Mouse (Mus musculus) lung, postnatal 0 days (tissue): Measurements from ENCODE around the gene Coa4. TPM values are rescaled to one million over a fixed set of nuclear protein-coding genes. Genes with fewer than 3 reads are reported as not detected.

ENCODE experiments used
- ATAC-seq: fragments of 200-750 bp; cut with Nextera tagmentation; 2 replicates; pipeline ENCODE4 v1.8.0; 2017; ENCODE audit warnings: moderate library complexity
- DNase-seq: peaks from one replicate; pipeline ENCODE4 v3.0.0-alpha.2; 2016; ENCODE audit warnings: low spot score
- H3K27ac ChIP-seq: fragments of 300-500 bp; sonication (generic); 2 replicates; pipeline ENCODE4 v1.5.1; 2014; ENCODE audit warnings: antibody characterized with exemption, mild to moderate bottlenecking, low read length, mixed read lengths
- H3K27me3 ChIP-seq: fragments of 300-500 bp; sonication (generic); replicated peaks from 2 replicates; pipeline ENCODE4 v1.6.1; 2014; ENCODE audit warnings: low read length, mixed read lengths; ENCODE audit not compliant: insufficient read depth
- H3K36me3 ChIP-seq: fragments of 300-500 bp; sonication (generic); 2 replicates; pipeline ENCODE4 v1.6.1; 2014; ENCODE audit warnings: low read length, mixed read lengths; ENCODE audit not compliant: insufficient read depth
- H3K4me1 ChIP-seq: fragments of 300-500 bp; sonication (generic); 2 replicates; pipeline ENCODE4 v1.6.1; 2014; ENCODE audit warnings: antibody characterized with exemption, low read depth, low read length, mixed read lengths; ENCODE audit not compliant: insufficient read depth
- H3K4me2 ChIP-seq: fragments of 300-500 bp; sonication (generic); replicated peaks from 2 replicates; pipeline ENCODE4 v1.6.1; 2014; ENCODE audit warnings: low read depth, mild to moderate bottlenecking, low read length, moderate library complexity, mixed read lengths
- H3K4me3 ChIP-seq: fragments of 300-500 bp; sonication (generic); 2 replicates; pipeline ENCODE4 v1.5.1; 2014; ENCODE audit warnings: low read depth, low read length
- H3K9ac ChIP-seq: fragments of 300-500 bp; sonication (generic); replicated peaks from 2 replicates; pipeline ENCODE4 v1.6.1; 2014; ENCODE audit warnings: low read depth, mild to moderate bottlenecking
- H3K9me3 ChIP-seq: fragments of 300-500 bp; sonication (generic); 2 replicates; pipeline ENCODE4 v1.6.1; 2016; ENCODE audit warnings: low read length, mixed read lengths
- CTCF ChIP-seq: IDR thresholded peaks from 2 replicates; pipeline ENCODE4 v1.5.1; 2016; ENCODE audit warnings: antibody characterized with exemption, mild to moderate bottlenecking
- EP300 ChIP-seq: IDR thresholded peaks from 2 replicates; pipeline ENCODE4 v1.6.1; 2016; ENCODE audit warnings: antibody characterized with exemption, mild to moderate bottlenecking, control low read depth
- WGBS: fragments of 180-500 bp; shearing (Covaris S2); extraction: QIAGEN DNeasy Blood & Tissue Kit; methylation state at CpG from one replicate; pipeline ENCODE4 v1.1.7; 2014; 5-methylcytosine and 5-hydroxymethylcytosine counted together
- polyA plus RNA-seq: library from polyadenylated mRNA; unstranded; fragments of >200 nt; fragmentation: Nextera tagmentation; extraction: Ambion mirVana; gene quantifications from 2 replicates; pipeline ENCODE4 v1.2.1, GENCODE M21; 2015

Coa4 gene
- 17.0 and 18.2 TPM in 2 replicates for polyA plus RNA-seq

- DNase-seq (peak; percentile 98), ATAC-seq (peak; percentile 99)
- Histone ChIP-seq H3K4me2 (peak within 1 kb of the TSS; percentile 64), H3K9ac (peak within 1 kb of the TSS; percentile 41), H3K4me3 (peak within 1 kb of the TSS; percentile 50), H3K9me3 (no peaks in the 10 kb centered on the region), H3K27ac (peak within 1 kb of the TSS; percentile 77), H3K27me3 (no peaks in the 10 kb centered on the region), H3K36me3 (no peaks in the 10 kb centered on the region; the same call in 1 of the 2 replicates), H3K4me1 (peaks cover 4% of the 10 kb centered on the region; the same call in 1 of the 2 replicates)
- TF ChIP-seq CTCF (peak; percentile 39), EP300 (no peak; the same call in 1 of the 2 replicates)
- under 1% methylated on average over 33 of the region's 33 CpGs for WGBS
Measured at GRCm38 (mm10) chr7:100536804-100537518, at the start of gene Coa4. Gene Coa4 (plus strand): TSS chr7:100537071.

- 74% methylated on average over 2 of the region's 2 CpGs for WGBS
- Histone ChIP-seq H3K4me1 (no peaks in the 10 kb centered on the region), H3K4me3 (no peak overlapping the region), H3K9me3 (no peaks in the 10 kb centered on the region), H3K4me2 (no peak overlapping the region), H3K27ac (no peak overlapping the region), H3K9ac (no peak overlapping the region), H3K36me3 (no peaks in the 10 kb centered on the region), H3K27me3 (no peaks in the 10 kb centered on the region)
- no peak for ATAC-seq
- no peak for DNase-seq
- no peak for TF ChIP-seq CTCF
- no peak for TF ChIP-seq EP300
Measured at GRCm38 (mm10) chr7:100487301-100487700, 49.6 kb upstream of the Coa4 start.

GRCm38 (mm10) chr7:100488474-100489048, 48.3 kb upstream of the Coa4 start:
- no peak overlapping the region for H3K27ac ChIP-seq
- no peaks in the 10 kb centered on the region for H3K27me3 ChIP-seq
- no peak for TF ChIP-seq CTCF
- TF ChIP-seq EP300: no peak
- ATAC-seq (no peak), DNase-seq (no peak)
- H3K9me3 ChIP-seq: no peaks in the 10 kb centered on the region
- H3K4me2 ChIP-seq: no peak overlapping the region
- H3K9ac ChIP-seq: no peak overlapping the region
- H3K4me3 ChIP-seq: no peak overlapping the region
- WGBS: 21% methylated on average over 10 of the region's 10 CpGs
- H3K4me1 ChIP-seq: no peaks in the 10 kb centered on the region
- no peaks in the 10 kb centered on the region for H3K36me3 ChIP-seq

GRCm38 (mm10) chr7:100492391-100493116, 44.3 kb upstream of the Coa4 start:
- WGBS: 5% methylated on average over 33 of the region's 36 CpGs
- H3K4me1 ChIP-seq: 0 out of 2 replicates have a peak, but pooled peaks cover 5% of the 10 kb centered on the region
- peak overlapping the region; percentile 57 for H3K4me3 ChIP-seq
- H3K4me2 ChIP-seq: peak overlapping the region; percentile 83
- H3K9me3 ChIP-seq: no peaks in the 10 kb centered on the region
- H3K36me3 ChIP-seq: no peaks in the 10 kb centered on the region
- peak overlapping the region; percentile 58 for H3K9ac ChIP-seq
- ATAC-seq (peak; percentile 63), DNase-seq (peak; percentile 79)
- peak; percentile 22 for TF ChIP-seq CTCF
- no peak for TF ChIP-seq EP300
- no peaks in the 10 kb centered on the region for H3K27me3 ChIP-seq
- H3K27ac ChIP-seq: peak overlapping the region; percentile 86

GRCm38 (mm10) chr7:100493117-100493483, 43.8 kb upstream of the Coa4 start, which contains the start of gene Ucp2:
Gene Ucp2 (plus strand): TSS chr7:100493337.
- no peaks in the 10 kb centered on the region for H3K27me3 ChIP-seq
- H3K4me3 ChIP-seq: peak within 1 kb of the TSS; percentile 57
- DNase-seq (peak; percentile 91), ATAC-seq (peak; percentile 76)
- H3K27ac ChIP-seq: peak within 1 kb of the TSS; percentile 86
- no peak for TF ChIP-seq CTCF
- TF ChIP-seq EP300: peak; percentile 49; the same call in 1 of the 2 replicates
- H3K4me2 ChIP-seq: peak within 1 kb of the TSS; percentile 83
- 0 out of 2 replicates have a peak, but pooled peaks cover 5% of the 10 kb centered on the region for H3K4me1 ChIP-seq
- under 1% methylated on average over 27 of the region's 27 CpGs for WGBS
- H3K36me3 ChIP-seq: peaks cover under 1% of the 10 kb centered on the region; the same call in 1 of the 2 replicates
- H3K9ac ChIP-seq: peak within 1 kb of the TSS; percentile 58
- no peaks in the 10 kb centered on the region for H3K9me3 ChIP-seq
